Mouse (Mus musculus) kidney, adult 11 months (tissue): ENCODE results near the gene Atp11a.

Experiments used
- DNase-seq: peaks from one replicate; pipeline ENCODE4 v3.0.0; 2022

Gene Atp11a

GRCm38 (mm10) chr8:12915187-12916006 is 158.6 kb downstream of the Atp11a start:
- no peak for DNase-seq

GRCm38 (mm10) chr8:12916156-12916900 is 159.5 kb downstream of the Atp11a start:
- no peak for DNase-seq

DNA sequence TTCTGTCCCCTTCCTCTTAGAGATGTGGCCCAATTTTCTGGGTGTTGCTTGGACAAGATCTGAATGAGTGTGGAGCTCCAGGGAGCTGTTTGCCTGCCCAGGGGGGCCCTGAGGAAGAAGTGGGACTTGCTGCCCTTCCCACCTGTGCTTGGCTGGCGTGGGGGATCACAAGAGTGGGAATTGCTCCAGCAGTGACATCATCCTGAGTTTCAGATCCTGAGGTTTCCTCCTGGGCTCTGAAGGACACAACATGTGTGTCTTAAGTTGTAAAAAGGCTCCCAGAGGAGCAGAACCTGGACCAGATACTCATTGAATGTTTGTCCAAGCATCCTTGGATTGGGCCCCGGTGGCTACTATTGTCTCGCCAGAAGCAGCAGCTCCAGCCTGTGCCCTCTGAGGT is 160.2 kb downstream of the Atp11a start:
- no peak for DNase-seq

- DNase-seq = peak; percentile 70
Observed at GRCm38 (mm10) chr8:12917831-12918230, 161.0 kb downstream of the Atp11a start.
